ENCODE assay signal across 8 mouse cellular contexts in the genomic region with DNA sequence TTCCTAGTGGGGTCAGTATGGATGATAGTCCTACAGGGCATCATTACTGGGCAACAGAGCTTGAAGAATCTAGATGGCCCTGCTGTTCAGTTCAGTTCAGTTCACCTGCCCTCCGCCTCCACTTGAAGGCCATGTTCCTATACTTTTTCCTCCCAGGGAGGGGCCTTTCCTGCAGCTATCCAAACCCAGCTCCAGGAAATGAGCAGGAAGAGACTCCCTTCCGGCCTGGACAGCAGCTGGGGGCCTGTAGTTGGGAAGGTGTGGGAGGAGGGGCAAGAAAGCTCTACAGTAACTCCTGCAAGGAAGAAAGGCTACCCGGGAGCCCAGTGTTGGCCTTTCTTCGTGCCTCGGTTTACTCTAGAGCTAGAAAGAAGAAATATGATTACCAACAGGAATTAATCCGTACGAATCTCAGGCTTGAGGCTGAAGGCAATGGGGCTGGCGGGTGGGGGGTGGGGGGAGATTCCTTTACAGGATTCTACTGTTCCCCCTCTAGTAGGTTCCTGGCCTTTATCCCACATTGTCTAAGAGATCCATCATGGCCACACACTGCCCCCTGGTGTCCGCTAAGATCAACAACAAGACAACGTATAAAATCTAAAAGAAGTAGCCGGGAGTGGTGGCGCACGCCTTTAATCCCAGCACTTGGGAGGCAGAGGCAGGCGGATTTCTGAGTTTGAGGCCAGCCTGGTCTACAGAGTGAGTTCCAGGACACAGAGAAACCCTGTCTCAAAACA. TPM values are rescaled to one million over a fixed set of nuclear protein-coding genes. Genes with fewer than 3 reads are reported as not detected.
DNase-seq lines count a peak whose midpoint lies in the region; ATAC-seq and TF ChIP-seq lines count a peak whose summit lies in the region.

No protein-coding gene starts in this region.

- H3K9me3 ChIP-seq in midbrain, embryonic 10.5 days (replicated peaks) = no peaks in the 10 kb centered on the region
- no peaks in the 10 kb centered on the region for H3K9me3 ChIP-seq in midbrain, embryonic 16.5 days (replicated peaks; ENCODE audit: control insufficient read depth, low read length, poor library complexity, severe bottlenecking)
- no peaks in the 10 kb centered on the region for H3K9me3 ChIP-seq in intestine, embryonic 14.5 days (ENCODE audit: control insufficient read depth, low read length)

- no peak overlapping the region for H3K9ac ChIP-seq in midbrain, embryonic 16.5 days (ENCODE audit: low read depth, low read length)
- no peak overlapping the region for H3K9ac ChIP-seq in intestine, embryonic 14.5 days (ENCODE audit: low read length)

- intact Hi-C loops in gastrocnemius, postnatal 14 days (cut with DNase I; ENCODE audit: low total_unique reads) = loop anchor here (1.0 kb wide), 1 partner anchor 36 kb away; no protein-coding TSS in a partner anchor
- intact Hi-C loops in left cerebral cortex, postnatal 25 days (cut with DNase I) = no loop called here

- no peak for TF ChIP-seq POLR2A in brain, embryonic 14.5 days (IDR thresholded peaks at IDR 0.05; ENCODE audit: borderline replicate concordance, extremely low read depth, insufficient read depth, insufficient read length, poor library complexity, severe bottlenecking)

- no peak for ATAC-seq in midbrain, embryonic 16.5 days
- ATAC-seq in intestine, embryonic 14.5 days (replicated peaks; ENCODE audit: low FRiP score, low TSS enrichment, low read depth) = no peak
- peak; percentile 55; the same call in 1 of the 2 replicates for ATAC-seq in monocyte, adult 5-6 weeks (replicated peaks; ENCODE audit: insufficient number of reproducible peaks, low FRiP score, low TSS enrichment, poor library complexity, severe bottlenecking)

- no peak overlapping the region for H3K4me2 ChIP-seq in midbrain, embryonic 16.5 days (ENCODE audit: low read length)
- peak overlapping the region; percentile 1; the same call in 1 of the 2 replicates for H3K4me2 ChIP-seq in intestine, embryonic 14.5 days (ENCODE audit: low read length)

- no peaks in the 10 kb centered on the region for H3K36me3 ChIP-seq in midbrain, embryonic 10.5 days
- no peaks in the 10 kb centered on the region for H3K36me3 ChIP-seq in midbrain, embryonic 16.5 days (ENCODE audit: control insufficient read depth, insufficient read depth, low read length)
- H3K36me3 ChIP-seq in intestine, embryonic 14.5 days (ENCODE audit: control insufficient read depth, insufficient read depth, low read length) = no peaks in the 10 kb centered on the region

- peaks cover 37% of the 10 kb centered on the region for H3K4me1 ChIP-seq in midbrain, embryonic 10.5 days
- H3K4me1 ChIP-seq in midbrain, embryonic 16.5 days (ENCODE audit: control insufficient read depth, insufficient read depth, low read length) = peaks cover 14% of the 10 kb centered on the region
- peaks cover 29% of the 10 kb centered on the region for H3K4me1 ChIP-seq in intestine, embryonic 14.5 days (replicated peaks; ENCODE audit: control insufficient read depth, insufficient read depth, low read length)

- H3K27me3 ChIP-seq in midbrain, embryonic 10.5 days (ENCODE audit: low read depth, poor library complexity, severe bottlenecking) = peaks cover 43% of the 10 kb centered on the region
- peaks cover 22% of the 10 kb centered on the region for H3K27me3 ChIP-seq in midbrain, embryonic 16.5 days (ENCODE audit: control insufficient read depth, insufficient read depth, low read depth, low read length)
- H3K27me3 ChIP-seq in intestine, embryonic 14.5 days (replicated peaks; ENCODE audit: control insufficient read depth, insufficient read depth, low read length) = 0 out of 2 replicates have a peak, but pooled peaks cover 4% of the 10 kb centered on the region

- peak; percentile 63; the same call in 1 of the 2 replicates for TF ChIP-seq CTCF in brain, embryonic 14.5 days (IDR thresholded peaks at IDR 0.05; ENCODE audit: borderline replicate concordance, extremely low read depth, insufficient read depth, insufficient read length)

- peak; percentile 65 for DNase-seq in midbrain, embryonic 10.5 days (ENCODE audit: low spot score)
- DNase-seq in brain, embryonic 14.5 days (ENCODE audit: low read depth) = peak; percentile 80
- peak; percentile 51 for DNase-seq in gastrocnemius, postnatal 14 days
- no peak for DNase-seq in intestine, embryonic 14.5 days (ENCODE audit: low spot score)
- DNase-seq in left cerebral cortex, postnatal 25 days (ENCODE audit: low spot score in 2 of 2) = peak; percentile 66 to 69
- DNase-seq in thymus, postnatal 36 days = peak; percentile 42 to 49

- H3K4me3 ChIP-seq in midbrain, embryonic 10.5 days = no peak overlapping the region
- no peak overlapping the region for H3K4me3 ChIP-seq in midbrain, embryonic 16.5 days (ENCODE audit: low read depth, low read length)
- H3K4me3 ChIP-seq in intestine, embryonic 14.5 days (ENCODE audit: low read depth, low read length) = no peak overlapping the region

- WGBS in midbrain, embryonic 10.5 days = 41% methylated on average over 14 of the region's 14 CpGs
- 38% methylated on average over 14 of the region's 14 CpGs for WGBS in midbrain, embryonic 16.5 days
- 32% methylated on average over 14 of the region's 14 CpGs for WGBS in intestine, embryonic 14.5 days

- H3K27ac ChIP-seq in midbrain, embryonic 10.5 days (replicated peaks) = no peak overlapping the region
- H3K27ac ChIP-seq in midbrain, embryonic 16.5 days (ENCODE audit: low read length) = no peak overlapping the region
- peak overlapping the region; percentile 33; the same call in 1 of the 2 replicates for H3K27ac ChIP-seq in intestine, embryonic 14.5 days (ENCODE audit: low read depth)

RNA-seq across cellular contexts. Expression of a gene that starts 2.6 kb away (rescaled TPM):
- polyA plus RNA-seq in midbrain, embryonic 10.5 days (2016; fragmentation: Nextera tagmentation; extraction: Ambion mirVana) = 64.7 and 71.5 TPM in 2 replicates
- 79.5 and 83.8 TPM in 2 replicates for polyA plus RNA-seq in midbrain, embryonic 16.5 days (2015; fragmentation: Nextera tagmentation; extraction: Ambion mirVana)
- polyA plus RNA-seq in brain, embryonic 14.5 days (2012; rRNA removed) = 67.7 and 79.6 TPM in 2 replicates
- total RNA-seq in gastrocnemius, postnatal 14 days (2021) = 10 to 100 TPM; 69.8 to 97.1 TPM
- 113 and 122 TPM in 2 replicates for polyA plus RNA-seq in intestine, embryonic 14.5 days (2014; fragmentation: Nextera tagmentation; extraction: Ambion mirVana)
- 10 to 100 TPM; 39.9 to 44.5 TPM for total RNA-seq in left cerebral cortex, postnatal 25 days (2021)
- total RNA-seq in monocyte, adult 5-6 weeks (2017) = not detected in 3 replicates

RNA-seq across cellular contexts. Expression of a gene that starts 5.1 kb away (rescaled TPM):
- 137 and 143 TPM in 2 replicates for polyA plus RNA-seq in midbrain, embryonic 10.5 days (2016; fragmentation: Nextera tagmentation; extraction: Ambion mirVana)
- polyA plus RNA-seq in midbrain, embryonic 16.5 days (2015; fragmentation: Nextera tagmentation; extraction: Ambion mirVana) = 115 and 119 TPM in 2 replicates
- 55.2 and 69.3 TPM in 2 replicates for polyA plus RNA-seq in brain, embryonic 14.5 days (2012; rRNA removed)
- total RNA-seq in gastrocnemius, postnatal 14 days (2021) = 10 to 100 TPM; 38.1 to 39.0 TPM
- 143 and 150 TPM in 2 replicates for polyA plus RNA-seq in intestine, embryonic 14.5 days (2014; fragmentation: Nextera tagmentation; extraction: Ambion mirVana)
- total RNA-seq in left cerebral cortex, postnatal 25 days (2021) = 10 to 100 TPM; 62.4 to 65.7 TPM
- total RNA-seq in monocyte, adult 5-6 weeks (2017) = 42.7 to 62.9 TPM (median 53.8 TPM) in 3 replicates

RNA-seq across cellular contexts. Expression of a gene that starts 11.9 kb away (rescaled TPM):
- polyA plus RNA-seq in midbrain, embryonic 10.5 days (2016; fragmentation: Nextera tagmentation; extraction: Ambion mirVana) = 5.4 and 8.0 TPM in 2 replicates
- polyA plus RNA-seq in midbrain, embryonic 16.5 days (2015; fragmentation: Nextera tagmentation; extraction: Ambion mirVana) = 6.4 and 7.4 TPM in 2 replicates
- 4.0 and 5.3 TPM in 2 replicates for polyA plus RNA-seq in brain, embryonic 14.5 days (2012; rRNA removed)
- 1 to 10 TPM in 1 of 2 experiments, under 1 TPM in 1; 0.89 to 1.0 TPM for total RNA-seq in gastrocnemius, postnatal 14 days (2021)
- polyA plus RNA-seq in intestine, embryonic 14.5 days (2014; fragmentation: Nextera tagmentation; extraction: Ambion mirVana) = 12.6 and 14.4 TPM in 2 replicates
- 1 to 10 TPM; 2.2 to 7.9 TPM for total RNA-seq in left cerebral cortex, postnatal 25 days (2021)
- total RNA-seq in monocyte, adult 5-6 weeks (2017) = 0.11 to 1.7 TPM (median 0.19 TPM) in 3 replicates

RNA-seq across cellular contexts. Expression of a gene that starts 22.2 kb away (rescaled TPM):
- 11.1 and 11.2 TPM in 2 replicates for polyA plus RNA-seq in midbrain, embryonic 10.5 days (2016; fragmentation: Nextera tagmentation; extraction: Ambion mirVana)
- polyA plus RNA-seq in midbrain, embryonic 16.5 days (2015; fragmentation: Nextera tagmentation; extraction: Ambion mirVana) = 30.8 and 34.4 TPM in 2 replicates
- 27.2 and 29.3 TPM in 2 replicates for polyA plus RNA-seq in brain, embryonic 14.5 days (2012; rRNA removed)
- total RNA-seq in gastrocnemius, postnatal 14 days (2021) = 10 to 100 TPM; 13.5 to 18.1 TPM
- polyA plus RNA-seq in intestine, embryonic 14.5 days (2014; fragmentation: Nextera tagmentation; extraction: Ambion mirVana) = 20.2 and 21.8 TPM in 2 replicates
- total RNA-seq in left cerebral cortex, postnatal 25 days (2021) = 10 to 100 TPM; 42.8 to 48.5 TPM
- total RNA-seq in monocyte, adult 5-6 weeks (2017) = 30.2 to 66.9 TPM (median 42.6 TPM) in 3 replicates

RNA-seq across cellular contexts. Expression of a gene that starts 30.4 kb away (rescaled TPM):
- polyA plus RNA-seq in midbrain, embryonic 10.5 days (2016; fragmentation: Nextera tagmentation; extraction: Ambion mirVana) = 1.6 and 1.8 TPM in 2 replicates
- polyA plus RNA-seq in midbrain, embryonic 16.5 days (2015; fragmentation: Nextera tagmentation; extraction: Ambion mirVana) = 0.71 and 0.80 TPM in 2 replicates
- 0.53 and 0.79 TPM in 2 replicates for polyA plus RNA-seq in brain, embryonic 14.5 days (2012; rRNA removed)
- total RNA-seq in gastrocnemius, postnatal 14 days (2021) = under 1 TPM; 0.13 to 0.21 TPM
- polyA plus RNA-seq in intestine, embryonic 14.5 days (2014; fragmentation: Nextera tagmentation; extraction: Ambion mirVana) = 1.1 TPM in 2 replicates
- under 1 TPM; 0.21 to 0.27 TPM for total RNA-seq in left cerebral cortex, postnatal 25 days (2021)
- 1.8 to 3.2 TPM in 2 of 3 replicates, not detected in the other for total RNA-seq in monocyte, adult 5-6 weeks (2017)
